Mouse (Mus musculus) forebrain, embryonic 14.5 days (tissue): ENCODE results near the gene Focad. TPM values are rescaled to one million over a fixed set of nuclear protein-coding genes. Genes with fewer than 3 reads are reported as not detected.

Experiments
- ATAC-seq: fragments of 200-750 bp; cut with Nextera tagmentation; 2 replicates; pipeline ENCODE4 v1.8.0; 2017; ENCODE audit warnings: mild to moderate bottlenecking, moderate library complexity
- DNase-seq: peaks from one replicate; pipeline ENCODE4 v3.0.0-alpha.2; 2015; ENCODE audit warnings: low spot score
- H3K27ac ChIP-seq: fragments of 300-500 bp; sonication (generic); 2 replicates; pipeline ENCODE4 v1.5.1; 2014; ENCODE audit warnings: low read depth, mild to moderate bottlenecking, control low read depth, low read length, moderate library complexity
- H3K27me3 ChIP-seq: fragments of 300-500 bp; sonication (generic); replicated peaks from 2 replicates; pipeline ENCODE4 v1.6.1; 2014; ENCODE audit warnings: low read length, control low read depth, mixed read lengths; ENCODE audit not compliant: control insufficient read depth, insufficient read depth
- H3K36me3 ChIP-seq: fragments of 300-500 bp; sonication (generic); 2 replicates; pipeline ENCODE4 v1.6.1; 2014; ENCODE audit warnings: low read length, control low read depth; ENCODE audit not compliant: control insufficient read depth, insufficient read depth
- H3K4me1 ChIP-seq: fragments of 300-500 bp; sonication (generic); 2 replicates; pipeline ENCODE4 v1.6.1; 2014; ENCODE audit warnings: antibody characterized with exemption, low read length, control low read depth; ENCODE audit not compliant: control insufficient read depth, insufficient read depth
- H3K4me2 ChIP-seq: fragments of 300-500 bp; sonication (generic); 2 replicates; pipeline ENCODE4 v1.6.1; 2014; ENCODE audit warnings: mild to moderate bottlenecking, control low read depth, low read length
- H3K4me3 ChIP-seq: fragments of 300-500 bp; sonication (generic); 2 replicates; pipeline ENCODE4 v1.5.1; 2014; ENCODE audit warnings: low read depth, low read length, control low read depth
- H3K9ac ChIP-seq: fragments of 300-500 bp; sonication (generic); 2 replicates; pipeline ENCODE4 v1.6.1; 2014; ENCODE audit warnings: mild to moderate bottlenecking, low read length, control low read depth, moderate library complexity
- H3K9me3 ChIP-seq: fragments of 300-500 bp; sonication (generic); replicated peaks from 2 replicates; pipeline ENCODE4 v1.6.1; 2016; ENCODE audit warnings: low read length, control low read depth, mixed read lengths; ENCODE audit not compliant: control insufficient read depth
- WGBS: fragments of 180-500 bp; shearing (Covaris S2); extraction: QIAGEN DNeasy Blood & Tissue Kit; methylation state at CpG from one replicate; pipeline ENCODE4 v1.1.7; 2014; 5-methylcytosine and 5-hydroxymethylcytosine counted together
- polyA plus RNA-seq: library from polyadenylated mRNA; unstranded; fragments of >200 nt; fragmentation: Nextera tagmentation; extraction: Ambion mirVana; gene quantifications from 2 replicates; pipeline ENCODE4 v1.2.1, GENCODE M21; 2014

The Focad gene
- polyA plus RNA-seq, 1 experiment from 2014 or later: 20.1 TPM

DNA sequence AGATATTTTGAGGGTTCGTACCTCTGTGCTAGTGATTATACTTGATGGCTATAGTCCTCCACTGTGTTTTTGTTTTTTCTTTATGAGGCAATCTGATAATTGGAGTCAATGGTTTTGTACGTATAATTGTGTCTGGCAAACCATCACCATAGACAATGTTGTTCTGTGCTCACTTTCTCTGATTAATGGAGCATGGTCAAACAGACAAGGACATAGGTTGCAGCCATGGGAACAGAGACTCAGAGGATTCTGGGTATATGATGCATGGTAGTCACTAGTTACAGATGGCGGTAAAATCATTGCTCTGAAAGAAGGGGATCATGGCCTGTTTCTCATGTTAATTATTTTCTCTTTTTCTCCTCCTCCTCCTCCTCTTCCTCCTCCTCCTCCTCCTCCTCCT lies 205.1 kb downstream of the Focad start:
- ATAC-seq: no peak
- H3K9ac ChIP-seq: no peak overlapping the region

DNA sequence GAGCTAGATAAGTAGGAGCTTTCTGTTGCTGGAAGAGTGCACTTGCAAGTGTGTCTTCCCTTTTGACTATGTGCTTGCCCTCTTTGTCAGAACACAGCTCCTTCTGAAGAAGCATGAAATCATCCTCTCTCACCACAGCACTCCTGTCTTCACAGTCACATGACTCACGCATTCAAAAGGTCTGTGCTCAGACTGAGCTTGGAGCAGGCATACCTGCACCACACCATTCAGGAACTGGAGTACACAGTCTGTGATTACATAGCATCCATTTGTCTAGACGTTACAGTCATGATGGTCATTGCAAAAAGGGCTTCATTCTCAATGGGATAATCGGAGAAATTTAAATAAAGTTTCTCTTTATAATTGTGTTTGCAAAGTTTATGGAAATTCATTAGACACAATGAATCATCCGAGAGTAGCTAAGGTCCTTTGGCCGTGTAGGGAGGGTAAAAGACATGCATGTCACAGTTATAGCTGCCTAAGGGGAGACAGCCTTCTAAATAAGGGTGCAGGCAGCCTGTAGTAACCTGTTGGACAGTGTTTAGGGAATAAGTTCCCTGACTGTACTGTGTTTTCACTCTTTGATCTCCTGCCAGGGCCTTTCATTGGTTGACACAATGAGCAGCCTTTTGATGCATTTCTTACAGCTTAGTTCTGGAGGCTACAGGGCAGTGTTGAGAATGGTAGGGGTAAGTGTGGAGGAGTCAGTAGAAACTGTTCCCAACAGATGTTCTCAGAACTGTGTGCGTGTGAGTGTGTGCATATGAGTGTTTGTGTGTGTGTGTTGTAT lies 206.6 kb downstream of the Focad start:
- H3K36me3 ChIP-seq: no peaks in the 10 kb centered on the region
- no peak overlapping the region for H3K4me2 ChIP-seq
- no peaks in the 10 kb centered on the region for H3K4me1 ChIP-seq
- 53% methylated on average over 6 of the region's 6 CpGs for WGBS
- no peak for ATAC-seq
- DNase-seq: peak; percentile 33
- no peak overlapping the region for H3K9ac ChIP-seq
- H3K4me3 ChIP-seq: no peak overlapping the region
- no peak overlapping the region for H3K27ac ChIP-seq
- no peaks in the 10 kb centered on the region for H3K9me3 ChIP-seq
- H3K27me3 ChIP-seq: no peaks in the 10 kb centered on the region

More for the DNA sequence above, 205.1 kb downstream of the Focad start:
- no peak overlapping the region for H3K4me2 ChIP-seq
- H3K9me3 ChIP-seq: no peaks in the 10 kb centered on the region
- H3K4me1 ChIP-seq: no peaks in the 10 kb centered on the region
- DNase-seq: no peak
- H3K4me3 ChIP-seq: no peak overlapping the region
- no peaks in the 10 kb centered on the region for H3K36me3 ChIP-seq
- 48% methylated on average over 3 of the region's 3 CpGs for WGBS
- no peak overlapping the region for H3K27ac ChIP-seq
- H3K27me3 ChIP-seq: no peaks in the 10 kb centered on the region

DNA sequence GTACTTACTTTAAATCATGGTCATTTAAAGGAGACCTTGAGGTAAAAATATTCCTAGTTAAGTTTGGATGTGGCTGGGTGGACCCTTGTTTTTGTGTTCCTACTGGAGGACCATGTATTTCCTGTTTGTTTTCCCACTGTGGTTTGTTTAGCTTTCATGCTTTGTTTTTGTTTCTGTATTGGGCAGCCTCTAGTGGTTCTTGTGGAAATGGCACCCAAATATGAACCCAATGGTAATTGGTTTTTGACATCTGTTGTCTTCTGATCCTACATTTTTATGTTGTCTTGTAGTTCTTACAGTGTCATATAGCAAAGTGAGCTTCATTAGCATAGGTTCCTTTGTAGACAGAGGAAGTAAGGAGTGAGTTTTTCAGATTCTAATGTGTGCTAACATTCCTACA lies 207.9 kb downstream of the Focad start:
- Histone ChIP-seq H3K4me1 (no peaks in the 10 kb centered on the region), H3K27me3 (no peaks in the 10 kb centered on the region), H3K27ac (no peak overlapping the region), H3K36me3 (no peaks in the 10 kb centered on the region), H3K9me3 (no peaks in the 10 kb centered on the region), H3K4me3 (no peak overlapping the region), H3K9ac (no peak overlapping the region), H3K4me2 (no peak overlapping the region)
- peak; percentile 68 for DNase-seq
- ATAC-seq: no peak; the same call in 1 of the 2 replicates

DNA sequence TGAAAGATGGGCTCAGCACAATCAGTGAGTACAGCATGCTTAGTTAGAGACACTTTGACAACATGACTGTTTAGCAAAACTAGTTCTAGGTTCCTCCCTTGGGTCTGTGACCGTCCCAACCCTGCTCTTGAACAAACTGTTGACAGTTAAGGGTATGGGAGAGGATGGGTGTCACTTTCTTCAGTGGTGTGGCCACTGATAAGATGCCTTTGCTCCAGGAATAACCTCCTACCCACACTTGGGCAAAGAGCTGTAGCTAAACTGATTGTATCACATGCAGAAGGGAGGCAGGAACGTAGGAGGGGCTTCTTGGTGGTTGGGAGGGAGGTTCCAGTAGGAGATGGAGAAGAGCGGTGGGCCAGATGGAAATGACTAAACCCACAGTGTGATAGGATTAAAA lies 213.3 kb downstream of the Focad start:
- ATAC-seq: no peak

DNA sequence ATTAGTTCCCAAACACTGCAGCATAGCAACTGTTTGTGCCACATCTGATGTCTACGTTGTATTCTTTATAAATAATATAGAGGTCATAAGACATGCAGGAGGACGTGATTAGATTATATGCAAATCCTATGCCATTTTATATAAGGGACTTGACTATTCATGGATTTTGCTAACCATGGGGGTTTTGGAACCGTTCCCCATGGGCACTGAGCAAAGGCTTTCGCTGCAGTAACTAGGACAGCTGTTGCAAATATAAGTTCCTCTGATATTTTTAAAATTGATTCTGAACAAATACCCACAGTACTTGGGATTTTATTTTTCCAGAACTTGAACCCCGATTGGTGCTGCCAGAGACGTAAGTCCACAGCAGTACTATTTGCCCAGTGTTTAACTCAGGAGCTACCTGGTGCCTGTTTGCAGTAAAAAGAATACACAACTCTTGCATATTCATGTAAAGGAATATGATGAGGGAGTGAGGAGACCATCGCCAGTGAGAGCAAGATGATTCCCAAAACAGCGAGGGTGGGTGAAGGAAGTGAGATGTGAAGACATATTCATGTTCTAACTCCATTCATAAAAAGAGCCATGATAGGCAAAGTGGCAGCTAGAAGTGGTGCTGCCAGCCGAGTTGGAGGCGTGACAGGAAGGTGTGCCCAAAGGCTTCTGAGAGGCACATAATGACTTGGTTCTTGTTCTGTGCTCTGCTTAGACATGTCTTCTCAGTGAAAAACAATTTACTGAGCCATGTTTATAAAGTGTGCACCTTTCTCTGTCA lies 214.1 kb downstream of the Focad start:
- ATAC-seq: no peak
- no peaks in the 10 kb centered on the region for H3K4me1 ChIP-seq

More for the DNA sequence above, 213.3 kb downstream of the Focad start:
- Histone ChIP-seq H3K27me3 (no peaks in the 10 kb centered on the region), H3K4me1 (no peaks in the 10 kb centered on the region), H3K4me3 (no peak overlapping the region), H3K4me2 (no peak overlapping the region), H3K36me3 (no peaks in the 10 kb centered on the region), H3K9me3 (no peaks in the 10 kb centered on the region), H3K27ac (no peak overlapping the region), H3K9ac (no peak overlapping the region)
- no peak for DNase-seq
- whole genome bisulfite sequencing: 91% methylated on average over 3 of the region's 3 CpGs

DNA sequence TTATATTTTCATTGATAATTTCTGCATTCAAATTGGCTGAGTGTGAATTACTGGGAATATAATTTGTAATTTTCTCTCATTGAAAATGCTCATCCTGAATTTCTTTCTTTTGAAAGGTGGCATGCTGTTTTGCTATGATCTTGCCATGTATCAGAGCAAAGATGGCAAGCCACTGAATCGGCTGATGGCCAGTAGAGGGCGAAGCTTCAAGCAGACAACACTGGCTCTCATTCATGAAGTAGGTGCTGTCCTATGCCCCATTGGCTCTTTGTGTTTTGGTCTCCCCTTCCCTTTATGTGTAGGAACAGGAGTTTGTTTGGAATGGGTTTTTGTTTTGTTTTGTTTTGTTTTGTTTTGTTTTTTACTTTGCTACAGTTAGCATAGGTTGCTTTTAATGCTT lies 215.2 kb downstream of the Focad start:
- Histone ChIP-seq H3K9me3 (no peaks in the 10 kb centered on the region), H3K4me1 (no peaks in the 10 kb centered on the region), H3K27ac (no peak overlapping the region), H3K36me3 (no peaks in the 10 kb centered on the region), H3K4me3 (no peak overlapping the region), H3K27me3 (no peaks in the 10 kb centered on the region), H3K9ac (no peak overlapping the region), H3K4me2 (no peak overlapping the region)
- DNase-seq (peak; percentile 64), ATAC-seq (0 out of 2 replicates have a peak, but pooled peaks have one; percentile 52)
- 57% methylated on average over 2 of the region's 2 CpGs for WGBS

More for the DNA sequence above, 214.1 kb downstream of the Focad start:
- Histone ChIP-seq H3K4me3 (no peak overlapping the region), H3K36me3 (no peaks in the 10 kb centered on the region), H3K27me3 (no peaks in the 10 kb centered on the region), H3K9ac (no peak overlapping the region), H3K27ac (no peak overlapping the region), H3K9me3 (no peaks in the 10 kb centered on the region), H3K4me2 (no peak overlapping the region)
- no peak for DNase-seq
- WGBS: 90% methylated on average over 10 of the region's 10 CpGs

DNA sequence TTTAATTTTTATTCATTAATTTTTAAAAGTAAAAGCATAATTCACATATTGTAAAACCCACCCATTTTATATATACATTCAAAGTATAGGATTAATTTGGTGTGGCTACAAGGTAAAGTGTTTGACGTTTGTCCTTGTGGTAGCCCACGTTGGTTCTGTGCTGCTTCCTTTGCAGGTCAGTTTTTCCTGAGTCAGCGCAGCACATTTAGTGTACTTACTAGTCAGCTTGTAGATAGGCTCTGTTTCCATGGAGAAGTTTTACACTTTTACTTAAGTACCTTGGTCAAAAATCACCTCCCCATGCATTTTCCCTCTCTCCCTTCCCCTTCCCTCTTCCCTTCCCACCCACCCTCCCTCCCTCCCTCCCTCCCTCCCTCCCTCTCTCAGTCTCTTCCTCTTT lies 220.5 kb downstream of the Focad start:
- Histone ChIP-seq H3K4me2 (no peak overlapping the region), H3K27ac (no peak overlapping the region), H3K9ac (no peak overlapping the region), H3K9me3 (no peaks in the 10 kb centered on the region), H3K4me1 (no peaks in the 10 kb centered on the region), H3K4me3 (no peak overlapping the region), H3K36me3 (no peaks in the 10 kb centered on the region), H3K27me3 (no peaks in the 10 kb centered on the region)
- DNase-seq (no peak), ATAC-seq (no peak)
- 88% methylated on average over 3 of the region's 3 CpGs for WGBS

DNA sequence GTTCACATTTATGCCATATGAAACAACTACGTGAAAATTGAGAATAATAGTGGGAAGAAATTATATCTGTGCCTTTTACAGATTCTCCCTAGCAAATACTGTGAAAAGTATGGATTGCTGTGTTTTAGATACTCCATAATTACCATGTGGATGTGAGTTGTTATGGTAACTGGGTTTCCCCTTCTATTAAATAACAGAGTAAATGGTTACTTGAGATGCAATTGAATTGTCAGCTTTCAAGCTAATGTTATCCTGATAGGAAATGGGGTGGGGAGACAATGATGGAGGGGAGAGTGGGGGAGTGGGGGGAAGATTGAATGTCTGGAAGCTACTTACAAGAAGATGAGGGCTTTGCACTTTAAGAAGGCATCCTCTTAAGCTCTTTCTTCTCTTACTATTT lies 225.6 kb downstream of the Focad start:
- Histone ChIP-seq H3K27ac (no peak overlapping the region), H3K4me1 (no peaks in the 10 kb centered on the region), H3K27me3 (no peaks in the 10 kb centered on the region), H3K36me3 (no peaks in the 10 kb centered on the region), H3K4me3 (no peak overlapping the region), H3K9me3 (no peaks in the 10 kb centered on the region), H3K4me2 (no peak overlapping the region), H3K9ac (no peak overlapping the region)
- DNase-seq (peak; percentile 64), ATAC-seq (peak; percentile 63; the same call in 1 of the 2 replicates)
- 70% methylated on average over 1 of the region's 1 CpGs for WGBS

DNA sequence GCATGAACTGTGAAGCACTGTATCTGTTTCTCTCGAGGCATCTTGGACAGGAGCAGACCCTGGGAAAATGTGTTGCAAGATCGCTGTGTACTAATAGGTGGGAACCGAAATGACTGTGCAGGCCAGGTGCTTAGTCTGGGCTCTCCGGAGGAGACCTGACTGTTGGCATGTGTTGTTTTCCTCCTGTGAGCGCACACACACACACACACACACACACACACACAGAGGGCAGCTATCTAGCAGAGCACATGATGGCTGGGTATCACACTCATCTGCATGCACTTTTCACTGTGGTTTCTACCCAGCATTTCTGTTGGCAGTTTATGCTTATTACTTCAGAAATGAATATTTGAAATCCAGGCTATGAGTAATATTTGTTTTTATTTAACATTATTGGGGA lies 231.0 kb downstream of the Focad start:
- no peak for DNase-seq
- H3K4me2 ChIP-seq: no peak overlapping the region
- ATAC-seq: no peak

More for the DNA sequence above, 231.0 kb downstream of the Focad start:
- Histone ChIP-seq H3K4me1 (no peaks in the 10 kb centered on the region), H3K4me3 (no peak overlapping the region), H3K36me3 (no peaks in the 10 kb centered on the region), H3K9me3 (no peaks in the 10 kb centered on the region), H3K9ac (no peak overlapping the region), H3K27ac (no peak overlapping the region), H3K27me3 (no peaks in the 10 kb centered on the region)
- 86% methylated on average over 5 of the region's 5 CpGs for WGBS
